Mouse (Mus musculus): ENCODE data around the gene Itga9. TPM values are rescaled to one million over a fixed set of nuclear protein-coding genes. Genes with fewer than 3 reads are reported as not detected.

Gene Itga9
- polyA plus RNA-seq, 1 experiment from 2014 or later, result 6.2 TPM

DNA sequence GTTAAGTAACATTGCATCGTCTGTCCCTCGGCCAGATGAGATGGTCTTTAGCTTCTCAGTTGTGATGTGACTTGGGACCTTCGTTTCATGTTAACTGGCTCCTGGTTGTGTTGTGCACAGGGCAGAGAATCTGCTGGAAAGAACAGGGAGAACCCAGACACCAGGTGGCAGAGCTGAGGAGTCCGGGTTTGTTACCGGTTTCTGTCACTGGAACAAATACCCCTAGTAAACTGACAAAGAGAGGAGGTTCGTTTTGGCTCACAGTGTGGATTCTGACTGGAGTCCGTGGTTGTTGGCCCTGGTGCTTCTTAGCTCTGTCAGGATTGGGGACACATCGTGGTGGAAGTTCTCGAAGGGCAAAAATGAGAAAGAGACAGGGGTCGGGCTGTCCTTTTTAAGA, 3.6 kb downstream of the Itga9 start:
- no peak overlapping the region for H3K27ac ChIP-seq (ENCODE audit: low read depth, low read length)
- no peaks in the 10 kb centered on the region for H3K36me3 ChIP-seq (ENCODE audit: control insufficient read depth, insufficient read depth, low read length)
- no peak overlapping the region for H3K4me2 ChIP-seq
- H3K27me3 ChIP-seq (replicated peaks; ENCODE audit: control insufficient read depth, insufficient read depth, low read length), result peaks cover 23% of the 10 kb centered on the region
- ATAC-seq (replicated peaks; ENCODE audit: low FRiP score) (no peak), DNase-seq (ENCODE audit: low spot score) (no peak)
- WGBS, result 58% methylated on average over 10 of the region's 10 CpGs
- H3K9ac ChIP-seq (ENCODE audit: low read depth, low read length), result no peak overlapping the region
- H3K9me3 ChIP-seq (ENCODE audit: control insufficient read depth, low read length), result no peaks in the 10 kb centered on the region
- H3K4me1 ChIP-seq (replicated peaks; ENCODE audit: control insufficient read depth, insufficient read depth, low read length), result peaks cover 13% of the 10 kb centered on the region
- H3K4me3 ChIP-seq (ENCODE audit: low read depth, low read length), result no peak overlapping the region

DNA sequence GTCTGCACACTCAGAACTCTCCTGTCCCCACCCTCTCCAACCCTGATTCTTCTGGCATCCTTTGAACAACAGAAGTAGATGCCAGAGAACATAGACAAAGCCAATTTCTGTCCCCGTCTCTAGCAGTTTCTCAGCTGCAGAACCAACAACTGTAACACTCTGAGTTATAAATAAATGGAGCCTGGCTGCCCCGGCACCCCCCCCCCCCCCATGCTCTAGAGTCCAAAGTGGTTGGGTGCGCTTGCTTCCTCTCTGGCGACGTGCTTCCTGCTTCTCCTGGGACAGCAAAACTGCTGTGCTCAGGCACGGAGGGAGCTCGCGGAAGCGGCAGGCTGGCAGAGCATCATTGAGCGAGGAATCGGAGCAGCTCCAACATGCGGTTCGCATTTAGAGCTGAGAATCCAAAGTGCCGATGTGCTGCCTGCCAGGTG, 4.6 kb downstream of the Itga9 start:
- H3K9ac ChIP-seq (ENCODE audit: low read depth, low read length), result no peak overlapping the region
- peaks cover 23% of the 10 kb centered on the region for H3K27me3 ChIP-seq (replicated peaks; ENCODE audit: control insufficient read depth, insufficient read depth, low read length)
- no peak for DNase-seq (ENCODE audit: low spot score)
- H3K27ac ChIP-seq (ENCODE audit: low read depth, low read length), result no peak overlapping the region
- peaks cover 13% of the 10 kb centered on the region for H3K4me1 ChIP-seq (replicated peaks; ENCODE audit: control insufficient read depth, insufficient read depth, low read length)
- no peaks in the 10 kb centered on the region for H3K9me3 ChIP-seq (ENCODE audit: control insufficient read depth, low read length)
- ATAC-seq (replicated peaks; ENCODE audit: low FRiP score), result no peak
- no peaks in the 10 kb centered on the region for H3K36me3 ChIP-seq (ENCODE audit: control insufficient read depth, insufficient read depth, low read length)
- H3K4me2 ChIP-seq, result no peak overlapping the region
- no peak overlapping the region for H3K4me3 ChIP-seq (ENCODE audit: low read depth, low read length)
- WGBS, result 37% methylated on average over 14 of the region's 14 CpGs

DNA sequence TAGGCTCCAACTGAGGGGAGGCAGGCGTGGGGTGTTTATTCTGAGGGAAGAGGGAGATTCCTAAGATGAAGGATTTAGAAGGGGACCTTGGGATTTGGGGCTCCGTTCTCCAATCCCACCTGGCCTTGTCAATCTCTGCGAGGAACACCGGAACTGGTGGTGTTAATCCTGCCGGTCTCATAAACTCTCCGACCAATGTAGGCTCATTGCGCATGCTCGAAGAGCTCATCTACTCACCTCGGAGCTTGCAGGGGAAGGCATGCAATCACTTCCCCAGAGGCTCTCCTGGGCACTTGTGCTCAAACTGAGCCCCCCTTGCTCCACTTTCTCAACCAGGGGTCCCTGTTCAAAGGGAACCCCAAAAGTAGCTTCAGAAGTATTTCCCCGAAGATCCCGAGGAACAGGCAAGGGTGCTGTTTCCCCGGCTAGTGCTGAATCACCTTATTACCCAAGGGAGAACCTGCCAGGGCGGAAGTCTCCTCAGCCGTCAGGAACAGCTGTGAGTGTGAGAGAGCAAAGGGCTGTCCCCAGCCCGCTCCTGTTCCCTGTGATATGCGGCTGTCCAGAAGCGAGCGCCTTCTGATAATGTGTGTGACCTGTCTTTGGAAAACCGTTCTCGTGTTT, 5.6 kb downstream of the Itga9 start:
- Histone ChIP-seq H3K9ac (ENCODE audit: low read depth, low read length) (no peak overlapping the region), H3K4me3 (ENCODE audit: low read depth, low read length) (no peak overlapping the region), H3K4me1 (replicated peaks; ENCODE audit: control insufficient read depth, insufficient read depth, low read length) (peaks cover 12% of the 10 kb centered on the region), H3K27ac (ENCODE audit: low read depth, low read length) (no peak overlapping the region), H3K27me3 (replicated peaks; ENCODE audit: control insufficient read depth, insufficient read depth, low read length) (peaks cover 20% of the 10 kb centered on the region), H3K4me2 (no peak overlapping the region), H3K36me3 (ENCODE audit: control insufficient read depth, insufficient read depth, low read length) (no peaks in the 10 kb centered on the region), H3K9me3 (ENCODE audit: control insufficient read depth, low read length) (no peaks in the 10 kb centered on the region)
- ATAC-seq (replicated peaks; ENCODE audit: low FRiP score) (no peak), DNase-seq (ENCODE audit: low spot score) (no peak)
- 37% methylated on average over 20 of the region's 20 CpGs for WGBS

DNA sequence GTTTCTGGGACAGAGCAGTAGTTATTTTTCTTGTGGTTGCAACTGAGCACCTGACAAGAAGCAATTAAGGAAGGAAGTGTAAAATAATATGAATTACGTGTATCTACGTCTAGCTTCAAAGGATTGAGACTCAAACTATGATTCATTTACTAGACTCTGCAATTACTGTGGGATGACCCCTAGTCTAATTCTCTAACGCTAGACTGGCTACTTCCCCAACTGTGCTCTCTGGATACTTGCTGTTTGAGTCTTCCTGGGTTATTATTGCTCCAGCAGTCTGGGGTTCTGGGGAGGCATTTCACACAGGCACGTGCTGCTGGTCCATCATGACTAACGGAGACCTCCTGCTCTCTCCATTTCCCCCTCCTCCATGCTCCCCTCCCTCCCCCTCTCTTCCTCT, 10.7 kb downstream of the Itga9 start:
- DNase-seq (ENCODE audit: low spot score) (no peak), ATAC-seq (replicated peaks; ENCODE audit: low FRiP score) (no peak)
- Histone ChIP-seq H3K27ac (ENCODE audit: low read depth, low read length) (no peak overlapping the region), H3K4me3 (ENCODE audit: low read depth, low read length) (no peak overlapping the region), H3K27me3 (replicated peaks; ENCODE audit: control insufficient read depth, insufficient read depth, low read length) (no peaks in the 10 kb centered on the region), H3K4me1 (replicated peaks; ENCODE audit: control insufficient read depth, insufficient read depth, low read length) (peaks cover 9% of the 10 kb centered on the region), H3K9me3 (ENCODE audit: control insufficient read depth, low read length) (no peaks in the 10 kb centered on the region), H3K36me3 (ENCODE audit: control insufficient read depth, insufficient read depth, low read length) (no peaks in the 10 kb centered on the region), H3K4me2 (no peak overlapping the region), H3K9ac (ENCODE audit: low read depth, low read length) (no peak overlapping the region)
- WGBS, result 73% methylated on average over 5 of the region's 5 CpGs

DNA sequence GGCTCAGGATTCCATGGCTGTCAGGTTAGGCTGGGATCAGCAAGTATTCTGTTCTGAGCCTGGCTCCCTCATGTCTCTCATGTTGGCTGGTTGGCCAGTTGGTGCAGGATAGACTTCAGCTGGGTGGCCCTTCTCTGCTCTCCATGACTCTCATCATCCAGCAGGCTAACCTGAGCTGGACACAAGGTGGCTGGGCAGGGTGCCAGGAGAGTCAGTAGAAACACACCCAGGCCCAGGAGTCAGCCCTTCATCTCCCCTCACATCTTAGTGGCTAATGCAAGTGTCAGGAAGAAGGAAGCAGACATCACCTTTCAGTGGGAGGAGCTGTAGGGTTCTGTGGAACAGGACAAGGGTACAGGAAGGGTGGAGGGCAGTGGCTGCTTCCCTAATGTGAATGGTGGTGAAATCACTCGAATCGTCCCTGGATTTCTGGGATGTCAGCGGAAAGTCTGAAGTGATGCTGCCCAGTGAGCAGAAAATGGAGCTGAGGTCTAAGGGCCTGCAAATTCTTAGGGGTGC, 12.3 kb downstream of the Itga9 start:
- Histone ChIP-seq H3K27me3 (replicated peaks; ENCODE audit: control insufficient read depth, insufficient read depth, low read length) (no peaks in the 10 kb centered on the region), H3K9me3 (ENCODE audit: control insufficient read depth, low read length) (no peaks in the 10 kb centered on the region), H3K4me2 (no peak overlapping the region), H3K4me3 (ENCODE audit: low read depth, low read length) (no peak overlapping the region), H3K9ac (ENCODE audit: low read depth, low read length) (no peak overlapping the region), H3K36me3 (ENCODE audit: control insufficient read depth, insufficient read depth, low read length) (no peaks in the 10 kb centered on the region), H3K27ac (ENCODE audit: low read depth, low read length) (no peak overlapping the region), H3K4me1 (replicated peaks; ENCODE audit: control insufficient read depth, insufficient read depth, low read length) (peaks cover 4% of the 10 kb centered on the region)
- no peak for ATAC-seq (replicated peaks; ENCODE audit: low FRiP score)
- DNase-seq (ENCODE audit: low spot score), result no peak
- WGBS, result 65% methylated on average over 3 of the region's 3 CpGs

DNA sequence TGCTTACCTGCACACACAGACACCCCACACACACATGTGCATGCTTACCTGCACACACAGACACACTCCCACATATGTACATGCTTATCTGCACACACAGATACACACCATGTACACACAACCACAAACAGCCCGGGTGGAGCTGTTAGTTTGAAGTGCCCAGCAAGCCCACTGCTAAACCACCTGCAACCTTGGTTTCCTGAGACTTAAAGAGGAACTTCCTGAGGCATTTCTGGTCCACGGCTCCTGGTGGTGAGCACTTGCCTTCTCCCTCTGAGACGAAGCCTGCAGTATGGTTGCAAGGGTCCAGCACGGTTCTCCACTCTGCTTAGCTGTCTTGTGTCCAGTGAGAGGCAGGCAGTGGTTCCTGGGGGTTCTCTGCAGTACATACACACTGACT, 14.3 kb downstream of the Itga9 start:
- Histone ChIP-seq H3K9me3 (ENCODE audit: control insufficient read depth, low read length) (no peaks in the 10 kb centered on the region), H3K4me3 (ENCODE audit: low read depth, low read length) (no peak overlapping the region), H3K9ac (ENCODE audit: low read depth, low read length) (no peak overlapping the region), H3K36me3 (ENCODE audit: control insufficient read depth, insufficient read depth, low read length) (no peaks in the 10 kb centered on the region), H3K4me2 (no peak overlapping the region), H3K27me3 (replicated peaks; ENCODE audit: control insufficient read depth, insufficient read depth, low read length) (no peaks in the 10 kb centered on the region), H3K4me1 (replicated peaks; ENCODE audit: control insufficient read depth, insufficient read depth, low read length) (peaks cover 5% of the 10 kb centered on the region), H3K27ac (ENCODE audit: low read depth, low read length) (no peak overlapping the region)
- 25% methylated on average over 4 of the region's 4 CpGs for WGBS
- no peak for DNase-seq (ENCODE audit: low spot score)
- no peak for ATAC-seq (replicated peaks; ENCODE audit: low FRiP score)

DNA sequence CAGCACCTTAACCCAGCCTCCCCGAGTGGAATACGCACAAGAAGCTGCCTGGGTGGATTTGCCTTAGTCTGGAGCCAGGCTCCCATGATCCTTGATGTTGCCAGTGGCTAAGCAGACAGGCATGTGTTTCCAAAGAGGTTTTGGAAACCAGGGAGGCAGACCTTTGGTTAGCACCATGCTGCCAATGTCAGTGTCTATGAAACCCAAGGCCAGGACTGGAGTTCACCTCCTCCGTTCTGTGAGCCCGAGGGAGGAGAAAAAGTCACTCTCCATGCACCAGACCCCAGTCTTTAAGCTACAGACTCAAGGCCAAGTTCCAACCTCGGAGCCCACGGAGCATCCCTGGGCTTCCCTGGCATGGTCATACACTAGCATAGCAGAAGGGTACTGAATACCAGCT, 15.2 kb downstream of the Itga9 start:
- WGBS, result 81% methylated on average over 6 of the region's 6 CpGs
- ATAC-seq (replicated peaks; ENCODE audit: low FRiP score), result no peak

DNA sequence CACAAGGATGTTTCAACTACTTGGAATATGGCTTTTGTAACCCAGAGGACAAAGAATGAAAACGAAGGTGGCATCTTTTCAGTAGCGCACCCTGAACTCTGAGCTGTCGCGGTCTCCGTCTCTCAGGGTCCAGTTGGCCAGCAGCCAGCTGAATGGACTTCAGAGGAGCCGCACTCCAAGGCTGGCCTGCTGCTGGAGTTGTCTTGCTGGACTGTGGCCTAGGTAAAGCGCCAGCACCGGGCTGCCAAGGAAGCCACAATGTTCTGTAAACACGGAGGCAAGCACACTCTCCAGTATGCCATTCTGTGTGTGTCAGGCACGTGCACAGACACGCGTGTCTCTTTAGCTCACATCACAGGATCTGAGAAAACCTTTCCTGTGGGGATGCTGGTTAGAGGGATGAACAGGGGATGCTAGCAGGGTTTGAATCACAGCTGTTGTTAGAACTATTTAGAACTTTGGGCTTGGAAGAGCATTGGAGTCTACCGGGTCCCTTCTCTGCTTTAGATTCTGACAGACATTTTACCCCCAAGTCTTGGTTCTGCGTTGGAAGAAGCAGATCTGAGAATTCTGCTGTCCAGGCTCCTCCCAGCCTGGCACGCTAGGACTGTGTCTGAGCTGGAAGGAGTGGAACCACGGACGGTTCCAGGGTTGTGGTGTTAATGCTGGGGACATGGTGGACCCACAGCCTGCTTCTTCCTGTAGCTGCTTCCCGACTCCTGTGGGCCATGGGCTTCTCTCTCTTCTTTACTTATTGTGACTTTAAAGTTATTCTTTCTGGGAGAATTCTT, 16.1 kb downstream of the Itga9 start:
- WGBS, result 84% methylated on average over 18 of the region's 18 CpGs
- H3K4me1 ChIP-seq (replicated peaks; ENCODE audit: control insufficient read depth, insufficient read depth, low read length), result peaks cover 5% of the 10 kb centered on the region
- no peaks in the 10 kb centered on the region for H3K36me3 ChIP-seq (ENCODE audit: control insufficient read depth, insufficient read depth, low read length)
- DNase-seq (ENCODE audit: low spot score) (no peak), ATAC-seq (replicated peaks; ENCODE audit: low FRiP score) (no peak)
- H3K4me2 ChIP-seq, result no peak overlapping the region
- no peaks in the 10 kb centered on the region for H3K9me3 ChIP-seq (ENCODE audit: control insufficient read depth, low read length)
- no peaks in the 10 kb centered on the region for H3K27me3 ChIP-seq (replicated peaks; ENCODE audit: control insufficient read depth, insufficient read depth, low read length)
- no peak overlapping the region for H3K4me3 ChIP-seq (ENCODE audit: low read depth, low read length)
- no peak overlapping the region for H3K9ac ChIP-seq (ENCODE audit: low read depth, low read length)
- no peak overlapping the region for H3K27ac ChIP-seq (ENCODE audit: low read depth, low read length)

More for the DNA sequence above, 15.2 kb downstream of the Itga9 start:
- no peak overlapping the region for H3K9ac ChIP-seq (ENCODE audit: low read depth, low read length)
- H3K4me3 ChIP-seq (ENCODE audit: low read depth, low read length), result no peak overlapping the region
- no peak for DNase-seq (ENCODE audit: low spot score)
- H3K4me2 ChIP-seq, result no peak overlapping the region
- no peaks in the 10 kb centered on the region for H3K27me3 ChIP-seq (replicated peaks; ENCODE audit: control insufficient read depth, insufficient read depth, low read length)
- no peak overlapping the region for H3K27ac ChIP-seq (ENCODE audit: low read depth, low read length)
- H3K4me1 ChIP-seq (replicated peaks; ENCODE audit: control insufficient read depth, insufficient read depth, low read length), result peaks cover 5% of the 10 kb centered on the region
- no peaks in the 10 kb centered on the region for H3K36me3 ChIP-seq (ENCODE audit: control insufficient read depth, insufficient read depth, low read length)
- no peaks in the 10 kb centered on the region for H3K9me3 ChIP-seq (ENCODE audit: control insufficient read depth, low read length)

DNA sequence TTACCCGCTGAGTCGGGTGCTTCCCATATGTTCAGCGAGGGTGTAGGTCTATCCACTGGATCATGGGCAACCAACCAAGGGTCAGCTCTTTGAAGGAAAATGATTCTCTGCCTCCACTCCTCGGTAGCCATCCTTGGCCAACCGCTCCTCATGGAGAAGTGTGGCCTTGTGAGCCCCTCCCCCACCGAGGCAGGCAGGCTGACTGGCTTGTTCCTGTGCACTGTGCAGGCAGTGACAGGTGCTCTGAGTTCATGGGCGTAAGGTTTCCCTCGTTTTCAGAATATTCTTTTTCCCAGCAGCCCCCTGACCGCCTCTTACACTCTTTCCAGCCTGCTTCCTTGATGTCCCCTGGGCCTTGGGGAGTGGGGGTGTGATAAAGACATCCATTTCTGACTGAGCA, 17.0 kb downstream of the Itga9 start:
- 65% methylated on average over 9 of the region's 9 CpGs for WGBS
- ATAC-seq (replicated peaks; ENCODE audit: low FRiP score), result no peak
- Histone ChIP-seq H3K4me1 (replicated peaks; ENCODE audit: control insufficient read depth, insufficient read depth, low read length) (peaks cover 5% of the 10 kb centered on the region; the same call in 1 of the 2 replicates), H3K36me3 (ENCODE audit: control insufficient read depth, insufficient read depth, low read length) (no peaks in the 10 kb centered on the region), H3K27ac (ENCODE audit: low read depth, low read length) (no peak overlapping the region), H3K4me2 (no peak overlapping the region), H3K4me3 (ENCODE audit: low read depth, low read length) (no peak overlapping the region), H3K9me3 (ENCODE audit: control insufficient read depth, low read length) (no peaks in the 10 kb centered on the region), H3K27me3 (replicated peaks; ENCODE audit: control insufficient read depth, insufficient read depth, low read length) (no peaks in the 10 kb centered on the region), H3K9ac (ENCODE audit: low read depth, low read length) (no peak overlapping the region)
- no peak for DNase-seq (ENCODE audit: low spot score)

Measured in liver, embryonic 11.5 days (tissue).